Mouse (Mus musculus) kidney, adult 2 months (tissue): ENCODE results near the gene Mapk10. TPM values are rescaled to one million over a fixed set of nuclear protein-coding genes. Genes with fewer than 3 reads are reported as not detected.

ENCODE experiments used
- DNase-seq: peaks from one replicate; pipeline ENCODE4 v3.0.0; 2021
- H3K27ac ChIP-seq: fragments of 200-500 bp; 2 replicates; pipeline ENCODE4 v1.5.1; 2012; ENCODE audit warnings: low read depth, low read length, control low read depth, inconsistent platforms; ENCODE audit not compliant: insufficient read depth
- H3K27me3 ChIP-seq: fragments of 200-500 bp; replicated peaks from 2 replicates; pipeline ENCODE4 v1.6.1; 2012; ENCODE audit warnings: mild to moderate bottlenecking, moderate library complexity, low read length, inconsistent platforms; ENCODE audit not compliant: control insufficient read depth, insufficient read depth
- H3K36me3 ChIP-seq: fragments of 200-500 bp; 2 replicates; pipeline ENCODE4 v1.6.1; 2012; ENCODE audit warnings: mild to moderate bottlenecking, moderate library complexity, low read length, inconsistent platforms; ENCODE audit not compliant: control insufficient read depth, insufficient read depth
- H3K4me1 ChIP-seq: fragments of 200-500 bp; 2 replicates; pipeline ENCODE4 v1.6.1; 2011; ENCODE audit warnings: low read length; ENCODE audit not compliant: control insufficient read depth, insufficient read depth
- H3K4me3 ChIP-seq: fragments of 200-500 bp; 2 replicates; pipeline ENCODE4 v1.5.1; 2011; ENCODE audit warnings: mild to moderate bottlenecking, low read depth, low read length, control low read depth; ENCODE audit not compliant: insufficient read depth
- CTCF ChIP-seq: fragments of 200-500 bp; conservative IDR thresholded peaks from 2 replicates; pipeline ENCODE4 v1.5.1; 2011; ENCODE audit warnings: low read depth, mild to moderate bottlenecking, control low read depth, low read length, moderate library complexity, mixed read lengths; ENCODE audit not compliant: insufficient read depth, insufficient read length
- POLR2A ChIP-seq: fragments of 200-500 bp; IDR thresholded peaks from one replicate; pipeline ENCODE4 v1.6.1; 2011; ENCODE audit warnings: low read depth, low read length, control low read depth
- WGBS: fragments of 180-500 bp; shearing (Covaris S2); methylation state at CpG from one replicate; pipeline ENCODE4 v1.1.7; 2018; 5-methylcytosine and 5-hydroxymethylcytosine counted together
- polyA plus RNA-seq: library from polyadenylated mRNA; depleted of rRNA; stranded (reverse); fragments of >200 nt; gene quantifications from 2 replicates; pipeline ENCODE4 v1.2.3, GENCODE M21; 2012

The Mapk10 gene
- polyA plus RNA-seq, 1 experiment: 1.5 TPM

GRCm38 (mm10) chr5:103210644-103211043 lies 490 bp downstream of the Mapk10 start:
- no peaks in the 10 kb centered on the region for H3K36me3 ChIP-seq
- DNase-seq: no peak
- no peaks in the 10 kb centered on the region; the same call in 1 of the 2 replicates for H3K27me3 ChIP-seq
- H3K27ac ChIP-seq: no peak overlapping the region
- H3K4me3 ChIP-seq: no peak overlapping the region
- TF ChIP-seq CTCF: no peak
- no peak for TF ChIP-seq POLR2A
- WGBS: 26% methylated on average over 6 of the region's 6 CpGs
- H3K4me1 ChIP-seq: no peaks in the 10 kb centered on the region

- Histone ChIP-seq H3K27me3 (no peaks in the 10 kb centered on the region; the same call in 1 of the 2 replicates), H3K27ac (no peak overlapping the region), H3K36me3 (no peaks in the 10 kb centered on the region), H3K4me1 (no peaks in the 10 kb centered on the region), H3K4me3 (no peak overlapping the region)
- peak; percentile 18 for DNase-seq
- 54% methylated on average over 3 of the region's 3 CpGs for WGBS
- TF ChIP-seq POLR2A: no peak
- TF ChIP-seq CTCF: no peak
These were observed 1.1 kb downstream of the Mapk10 start for GRCm38 (mm10) chr5:103210018-103210417.

- no peaks in the 10 kb centered on the region for H3K4me1 ChIP-seq
- 69% methylated on average over 6 of the region's 6 CpGs for WGBS
- H3K36me3 ChIP-seq: no peaks in the 10 kb centered on the region
- DNase-seq: peak; percentile 4
- no peaks in the 10 kb centered on the region; the same call in 1 of the 2 replicates for H3K27me3 ChIP-seq
- no peak overlapping the region for H3K27ac ChIP-seq
- no peak overlapping the region for H3K4me3 ChIP-seq
- no peak for TF ChIP-seq CTCF
- no peak for TF ChIP-seq POLR2A
These were observed 1.6 kb downstream of the Mapk10 start for GRCm38 (mm10) chr5:103209486-103209885.

GRCm38 (mm10) chr5:103208869-103209268 lies 2.3 kb downstream of the Mapk10 start:
- Histone ChIP-seq H3K4me1 (no peaks in the 10 kb centered on the region), H3K4me3 (no peak overlapping the region), H3K36me3 (no peaks in the 10 kb centered on the region), H3K27ac (no peak overlapping the region), H3K27me3 (no peaks in the 10 kb centered on the region; the same call in 1 of the 2 replicates)
- 76% methylated on average over 8 of the region's 8 CpGs for WGBS
- no peak for DNase-seq
- no peak for TF ChIP-seq CTCF
- TF ChIP-seq POLR2A: no peak

- TF ChIP-seq CTCF (no peak), POLR2A (no peak)
- H3K27me3 ChIP-seq: no peaks in the 10 kb centered on the region; the same call in 1 of the 2 replicates
- H3K4me1 ChIP-seq: no peaks in the 10 kb centered on the region
- no peak for DNase-seq
- H3K36me3 ChIP-seq: no peaks in the 10 kb centered on the region
- H3K27ac ChIP-seq: no peak overlapping the region
- 79% methylated on average over 10 of the region's 10 CpGs for WGBS
- no peak overlapping the region for H3K4me3 ChIP-seq
These were observed 3.1 kb downstream of the Mapk10 start for GRCm38 (mm10) chr5:103208021-103208511.

- Histone ChIP-seq H3K36me3 (no peaks in the 10 kb centered on the region), H3K4me1 (no peaks in the 10 kb centered on the region), H3K4me3 (no peak overlapping the region), H3K27me3 (no peaks in the 10 kb centered on the region), H3K27ac (no peak overlapping the region)
- no peak for DNase-seq
- WGBS: 74% methylated on average over 2 of the region's 2 CpGs
- no peak for TF ChIP-seq POLR2A
- no peak for TF ChIP-seq CTCF
These were observed 13.3 kb downstream of the Mapk10 start for GRCm38 (mm10) chr5:103197796-103198325.

- WGBS: 69% methylated on average over 6 of the region's 6 CpGs
- Histone ChIP-seq H3K27me3 (no peaks in the 10 kb centered on the region), H3K36me3 (no peaks in the 10 kb centered on the region), H3K4me1 (no peaks in the 10 kb centered on the region), H3K27ac (no peak overlapping the region), H3K4me3 (no peak overlapping the region)
- DNase-seq: no peak
- TF ChIP-seq CTCF (no peak), POLR2A (no peak)
These were observed 16.6 kb downstream of the Mapk10 start for GRCm38 (mm10) chr5:103194549-103194948.
